Mouse (Mus musculus) neutrophil, adult 5-6 weeks (primary cell): ENCODE results near the gene Dop1b. TPM values are rescaled to one million over a fixed set of nuclear protein-coding genes. Genes with fewer than 3 reads are reported as not detected.

Experiments
- ATAC-seq: fragments of 151-379, 151-347 bp; 2 replicates; pipeline ENCODE4 v1.8.0; 2017; ENCODE audit warnings: mild to moderate bottlenecking, moderate TSS enrichment; ENCODE audit not compliant: insufficient number of reproducible peaks, poor library complexity, low FRiP score, severe bottlenecking; ENCODE audit errors: extremely low read depth
- total RNA-seq: library from RNA; stranded (forward); fragments of 200-1000 nt; gene quantifications from 2 replicates; pipeline ENCODE4 v1.2.3, GENCODE M21; 2017

Gene Dop1b
- total RNA-seq, 1 experiment from 2014 or later, result 48.8 TPM

DNA sequence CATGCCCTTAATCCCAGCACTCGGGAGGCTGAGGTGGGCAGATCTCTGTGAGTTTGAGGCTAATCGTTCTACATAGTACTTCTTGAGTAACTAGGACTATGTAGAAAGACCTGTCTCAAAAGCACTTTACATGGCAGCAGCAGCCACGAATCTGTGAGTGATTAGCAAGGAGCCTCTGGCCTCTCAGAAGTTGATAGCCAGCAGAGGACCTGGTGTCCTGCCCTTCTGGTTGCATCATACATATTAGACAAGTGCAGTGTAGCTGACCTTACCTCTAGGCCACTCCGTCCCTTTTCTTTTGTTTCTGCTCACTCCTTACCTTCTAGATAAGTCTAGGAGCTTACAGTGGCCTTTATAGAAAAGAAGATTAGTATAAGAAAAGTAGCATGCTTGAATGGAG, 148.3 kb downstream of the Dop1b start:
- no peak for ATAC-seq

Other genes starting within 250 kb of the Dop1b start
- gene Setd4, start 107.8 kb upstream of the Dop1b start, total RNA-seq, result 10.8 and 20.5 TPM in 2 replicates
- gene Cbr1, start 106.1 kb upstream of the Dop1b start, total RNA-seq, result 11.8 and 14.1 TPM in 2 replicates
- gene Gm5678, start 83.8 kb upstream of the Dop1b start, total RNA-seq, result not detected in 2 replicates
- 1.2 and 2.1 TPM in 2 replicates for gene Cbr3, start 28.7 kb upstream of the Dop1b start, total RNA-seq
- gene Morc3, start 120.2 kb downstream of the Dop1b start, total RNA-seq, result 339 and 376 TPM in 2 replicates
- gene Chaf1b, start 172.0 kb downstream of the Dop1b start, total RNA-seq, result 4.2 and 5.4 TPM in 2 replicates